Mouse (Mus musculus) ES-E14 (cell line): ENCODE measurements around the gene Nsrp1. TPM values are rescaled to one million over a fixed set of nuclear protein-coding genes. Genes with fewer than 3 reads are reported as not detected.

Experiments used
- DNase-seq: peaks from one replicate; pipeline ENCODE4 v3.0.0-alpha.2; 2013; ENCODE audit warnings: low read depth, low spot score
- H3K27ac ChIP-seq: 2 replicates; pipeline ENCODE4 v1.5.1; 2012; ENCODE audit warnings: low read depth, mild to moderate bottlenecking, low read length, moderate library complexity, mixed read lengths; ENCODE audit not compliant: poor library complexity, insufficient read depth, severe bottlenecking
- H3K36me3 ChIP-seq: 2 replicates; pipeline ENCODE4 v1.6.1; 2012; ENCODE audit warnings: mild to moderate bottlenecking, low read length, moderate library complexity, mixed read lengths; ENCODE audit not compliant: control insufficient read depth, poor library complexity, insufficient read depth, severe bottlenecking
- H3K4me1 ChIP-seq, 2 experiments: fragments of 150-350 bp in 1 of 2; sonication (generic) in 1 of 2; 2 replicates each; pipeline ENCODE4 v1.6.1; 2012; ENCODE audit warnings: low read length in 2 of 2, mild to moderate bottlenecking in 1 of 2, mixed read lengths in 1 of 2; ENCODE audit not compliant: control insufficient read depth in 2 of 2, insufficient read depth in 2 of 2, poor library complexity in 1 of 2
- H3K4me3 ChIP-seq, 2 experiments: fragments of 150-350 bp in 1 of 2; sonication (generic) in 1 of 2; 2 replicates each; pipeline ENCODE4 v1.5.1; 2012; ENCODE audit warnings: low read length in 2 of 2, low read depth in 1 of 2, mild to moderate bottlenecking in 1 of 2, mixed read lengths in 1 of 2; ENCODE audit not compliant: insufficient read depth in 1 of 2, poor library complexity in 1 of 2, severe bottlenecking in 1 of 2
- H3K9ac ChIP-seq: 2 replicates; pipeline ENCODE4 v1.6.1; 2012; ENCODE audit warnings: low read depth, mild to moderate bottlenecking, low read length, mixed read lengths; ENCODE audit not compliant: poor library complexity, insufficient read depth, severe bottlenecking
- H3K9me3 ChIP-seq: fragments of 150-350 bp; sonication (generic); 2 replicates; pipeline ENCODE4 v1.6.1; 2012; ENCODE audit warnings: low read depth, mild to moderate bottlenecking, low read length; ENCODE audit not compliant: control insufficient read depth, insufficient read depth
- CHD2 ChIP-seq: IDR thresholded peaks from 2 replicates; pipeline ENCODE4 v1.6.1; 2014; ENCODE audit warnings: mild to moderate bottlenecking, low read depth, low read length, inconsistent platforms
- HCFC1 ChIP-seq: IDR thresholded peaks from 2 replicates; pipeline ENCODE4 v1.6.1; 2012; ENCODE audit warnings: low read length, inconsistent platforms, borderline replicate concordance; ENCODE audit not compliant: insufficient read depth
- MAFK ChIP-seq: IDR thresholded peaks from 2 replicates; pipeline ENCODE4 v1.6.1; 2014; ENCODE audit warnings: mild to moderate bottlenecking, low read depth, low read length, inconsistent platforms; ENCODE audit not compliant: insufficient read depth
- ZC3H11A ChIP-seq: IDR thresholded peaks from 2 replicates; pipeline ENCODE4 v1.6.1; 2012; ENCODE audit warnings: low read depth, mild to moderate bottlenecking, inconsistent platforms, low read length, borderline replicate concordance
- ZNF384 ChIP-seq: IDR thresholded peaks from 2 replicates; pipeline ENCODE4 v1.6.1; 2012; ENCODE audit warnings: low read depth, low read length, inconsistent platforms
- in situ Hi-C, 2 experiments: fragments of 600-800 bp; cut with MboI; formaldehyde crosslinking; loops; one replicate each; pipeline ENCODE4 v1.15.1; 2025; ENCODE audit warnings: low sequenced_read_pairs in 2 of 2, inconsistent platforms in 1 of 2; ENCODE audit not compliant: unreplicated experiment in 2 of 2
- total RNA-seq: library from RNA; depleted of rRNA; stranded (reverse); fragments of 300-350 nt; gene quantifications from 2 replicates; pipeline ENCODE4 v1.2.3, GENCODE M21; 2012

Gene Nsrp1
- total RNA-seq, 1 experiment: 13.3 TPM

- in situ Hi-C loops: no loop called here
- H3K9ac ChIP-seq: no peak overlapping the region
- TF ChIP-seq ZNF384: no peak
- TF ChIP-seq CHD2: no peak
- TF ChIP-seq ZC3H11A: no peak
- no peak for TF ChIP-seq MAFK
- no peak for TF ChIP-seq HCFC1
Observed at GRCm38 (mm10) chr11:77095206-77095605, 17.0 kb upstream of the Nsrp1 start.

GRCm38 (mm10) chr11:77094136-77094535 is 15.9 kb upstream of the Nsrp1 start:
- in situ Hi-C loops: no loop called here
- Histone ChIP-seq H3K27ac (no peak overlapping the region), H3K9me3 (no peaks in the 10 kb centered on the region), H3K9ac (no peak overlapping the region), H3K4me1 (peaks cover 0 to 2% of the 10 kb centered on the region in 2 experiments; a peak in 1 of 4 replicates), H3K36me3 (no peaks in the 10 kb centered on the region), H3K4me3 (no peak overlapping the region)
- no peak for DNase-seq
- TF ChIP-seq ZNF384: no peak
- TF ChIP-seq ZC3H11A: no peak
- TF ChIP-seq CHD2: no peak
- no peak for TF ChIP-seq HCFC1
- TF ChIP-seq MAFK: no peak

More at GRCm38 (mm10) chr11:77095206-77095605, 17.0 kb upstream of the Nsrp1 start:
- DNase-seq: no peak
- H3K27ac ChIP-seq: no peak overlapping the region
- no peaks in the 10 kb centered on the region for H3K9me3 ChIP-seq
- no peak overlapping the region for H3K4me3 ChIP-seq
- peaks cover 0 to 2% of the 10 kb centered on the region in 2 experiments; a peak in 1 of 4 replicates for H3K4me1 ChIP-seq
- no peaks in the 10 kb centered on the region for H3K36me3 ChIP-seq

GRCm38 (mm10) chr11:77093208-77093607 is 15.0 kb upstream of the Nsrp1 start:
- in situ Hi-C loops: no loop called here
- Histone ChIP-seq H3K27ac (no peak overlapping the region), H3K4me3 (no peak overlapping the region; a peak in 1 of 4 replicates), H3K36me3 (no peaks in the 10 kb centered on the region), H3K9ac (no peak overlapping the region; the same call in 1 of the 2 replicates), H3K4me1 (peaks cover 0 to 2% of the 10 kb centered on the region in 2 experiments; a peak in 1 of 4 replicates), H3K9me3 (no peaks in the 10 kb centered on the region)
- no peak for TF ChIP-seq ZC3H11A
- no peak for TF ChIP-seq CHD2
- no peak for TF ChIP-seq MAFK
- TF ChIP-seq ZNF384: no peak
- no peak for TF ChIP-seq HCFC1
- no peak for DNase-seq

GRCm38 (mm10) chr11:77089162-77089561 is 10.9 kb upstream of the Nsrp1 start:
- Histone ChIP-seq H3K36me3 (no peaks in the 10 kb centered on the region), H3K9ac (no peak overlapping the region), H3K4me3 (no peak overlapping the region), H3K4me1 (0 out of 4 replicates have a peak, but pooled peaks cover 0 to 2% of the 10 kb centered on the region in 2 experiments), H3K27ac (no peak overlapping the region), H3K9me3 (no peaks in the 10 kb centered on the region)
- TF ChIP-seq ZC3H11A (no peak), CHD2 (no peak), HCFC1 (no peak), MAFK (no peak), ZNF384 (no peak)
- in situ Hi-C loops: no loop called here
- DNase-seq: no peak

- Histone ChIP-seq H3K36me3 (no peaks in the 10 kb centered on the region), H3K9me3 (no peaks in the 10 kb centered on the region), H3K4me3 (no peak overlapping the region), H3K9ac (no peak overlapping the region), H3K27ac (no peak overlapping the region), H3K4me1 (0 out of 4 replicates have a peak, but pooled peaks cover 0 to 2% of the 10 kb centered on the region in 2 experiments)
- DNase-seq: no peak
- in situ Hi-C loops: no loop called here
- TF ChIP-seq ZC3H11A (no peak), HCFC1 (no peak), ZNF384 (no peak), MAFK (no peak)
Observed at GRCm38 (mm10) chr11:77087004-77087403, 8.8 kb upstream of the Nsrp1 start.
